Mouse (Mus musculus) myocyte (in vitro differentiated cells): ENCODE measurements at regions not wholly inside any gene's neighbourhood (a gene's known extent, or its start where the extent isn't known, plus 50 kb on each side); places are given as distances from the start of the nearest gene placed in this dataset.

Experiments used
- CEBPB ChIP-seq: IDR thresholded peaks from 2 replicates; pipeline ENCODE4 v1.6.1; 2011; ENCODE audit warnings: mild to moderate bottlenecking, moderate library complexity; ENCODE audit not compliant: poor library complexity, insufficient read depth, severe bottlenecking
- E2F4 ChIP-seq: IDR thresholded peaks from one replicate; pipeline ENCODE4 v1.6.1; 2011; ENCODE audit warnings: mild to moderate bottlenecking, control low read depth, moderate library complexity; ENCODE audit not compliant: insufficient read depth
- MAX ChIP-seq: IDR thresholded peaks from one replicate; pipeline ENCODE4 v1.6.1; 2011; ENCODE audit warnings: low read depth, mild to moderate bottlenecking, control low read depth
- MYOD1 ChIP-seq, 3 experiments: IDR thresholded peaks; one replicate each; pipeline ENCODE4 v1.6.1; 2011; ENCODE audit warnings: control low read depth in 2 of 3, low read depth in 2 of 3, mild to moderate bottlenecking in 2 of 3, moderate library complexity in 1 of 3; ENCODE audit not compliant: insufficient read length in 2 of 3, control insufficient read depth in 1 of 3
- MYOG ChIP-seq, 3 experiments: IDR thresholded peaks; one replicate each; pipeline ENCODE4 v1.6.1; 2011; ENCODE audit warnings: control low read depth in 2 of 3, low read depth in 2 of 3, mild to moderate bottlenecking in 2 of 3; ENCODE audit not compliant: insufficient read length in 2 of 3, control insufficient read depth in 1 of 3, insufficient read depth in 1 of 3
- POLR2A ChIP-seq: IDR thresholded peaks from one replicate; pipeline ENCODE4 v1.6.1; 2011; ENCODE audit warnings: low read depth, mild to moderate bottlenecking, control low read depth, moderate library complexity; ENCODE audit not compliant: insufficient read length
- REST ChIP-seq: IDR thresholded peaks from one replicate; pipeline ENCODE4 v1.6.1; 2011; ENCODE audit warnings: mild to moderate bottlenecking, control low read depth, moderate library complexity; ENCODE audit not compliant: insufficient read depth, insufficient read length
- SRF ChIP-seq: IDR thresholded peaks from one replicate; pipeline ENCODE4 v1.6.1; 2011; ENCODE audit warnings: low read depth; ENCODE audit not compliant: control insufficient read depth, insufficient read length
- TCF12 ChIP-seq: IDR thresholded peaks from one replicate; pipeline ENCODE4 v1.6.1; 2011; ENCODE audit warnings: mild to moderate bottlenecking, control low read depth; ENCODE audit not compliant: poor library complexity, insufficient read depth, severe bottlenecking
- USF1 ChIP-seq: IDR thresholded peaks from one replicate; pipeline ENCODE4 v1.6.1; 2011; ENCODE audit warnings: low read depth, mild to moderate bottlenecking, control low read depth, moderate library complexity

DNA sequence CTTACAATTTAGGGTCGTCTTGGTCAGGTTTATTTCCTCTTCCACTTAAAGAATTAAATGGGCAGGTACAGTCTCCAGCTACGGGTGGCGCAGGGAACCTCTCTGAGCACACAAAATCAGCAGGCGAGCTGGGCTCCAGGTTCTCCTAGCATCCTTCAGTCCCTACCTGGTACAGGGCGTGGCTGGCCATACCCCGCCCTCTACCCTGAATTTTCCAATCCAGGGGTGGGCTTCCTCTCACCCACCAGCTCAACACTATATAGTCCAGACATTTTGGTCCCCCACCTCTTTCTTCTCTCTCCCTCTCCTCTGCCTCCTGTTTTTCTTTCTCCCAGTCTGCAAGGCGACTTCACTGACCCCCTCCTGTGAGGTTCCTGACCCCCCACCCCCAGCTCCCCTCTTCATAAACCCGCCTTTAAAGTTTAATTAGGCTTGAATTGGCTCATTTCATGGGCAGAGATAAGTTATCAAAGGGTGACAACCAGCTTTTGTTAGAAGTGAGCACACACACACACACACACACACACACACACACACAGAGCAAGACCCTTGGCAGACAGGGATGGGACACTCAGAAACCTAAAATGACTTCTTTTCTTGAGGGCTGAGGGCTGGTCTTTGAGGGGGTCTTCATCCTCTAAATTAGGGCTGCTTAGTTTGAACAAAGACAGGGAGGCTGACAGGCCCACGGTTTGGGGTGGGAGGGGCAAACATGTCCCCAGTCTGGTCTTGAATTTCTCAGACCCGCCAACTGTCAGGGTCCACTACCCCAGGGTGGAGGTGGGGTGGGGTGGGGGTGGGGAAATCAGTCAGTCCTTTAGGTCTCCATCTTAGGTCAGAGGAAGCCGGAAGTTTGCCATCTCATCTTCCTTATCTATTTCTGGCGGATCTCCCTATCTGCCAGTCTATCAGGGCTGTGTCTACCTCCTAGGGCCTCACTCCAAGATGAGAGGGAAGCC is 119.3 kb downstream of the Gm10131 start:
- TF ChIP-seq POLR2A (no peak), CEBPB (no peak), USF1 (no peak), MYOD1 (IDR thresholded peaks at IDR 0.05; ENCODE audit: control insufficient read depth in 1 of 3, insufficient read length in 2 of 3, low read depth in 2 of 3) (no peak), TCF12 (no peak), SRF (no peak), MAX (no peak), MYOG (IDR thresholded peaks at IDR 0.05; ENCODE audit: control insufficient read depth in 1 of 3, insufficient read depth in 1 of 3, insufficient read length in 2 of 3, low read depth in 2 of 3) (no peak), E2F4 (no peak), REST (no peak)
